Mouse (Mus musculus): ENCODE measurements around the gene Mdm2. TPM values are rescaled to one million over a fixed set of nuclear protein-coding genes. Genes with fewer than 3 reads are reported as not detected.
"Not testable (repeated sequence)": the region's sequence is repeated elsewhere in the genome, so short reads cannot be mapped to it uniquely, and the experiment has no call there.

The Mdm2 gene
- polyA plus RNA-seq, 1 experiment from 2014 or later, result 22.0 TPM

DNA sequence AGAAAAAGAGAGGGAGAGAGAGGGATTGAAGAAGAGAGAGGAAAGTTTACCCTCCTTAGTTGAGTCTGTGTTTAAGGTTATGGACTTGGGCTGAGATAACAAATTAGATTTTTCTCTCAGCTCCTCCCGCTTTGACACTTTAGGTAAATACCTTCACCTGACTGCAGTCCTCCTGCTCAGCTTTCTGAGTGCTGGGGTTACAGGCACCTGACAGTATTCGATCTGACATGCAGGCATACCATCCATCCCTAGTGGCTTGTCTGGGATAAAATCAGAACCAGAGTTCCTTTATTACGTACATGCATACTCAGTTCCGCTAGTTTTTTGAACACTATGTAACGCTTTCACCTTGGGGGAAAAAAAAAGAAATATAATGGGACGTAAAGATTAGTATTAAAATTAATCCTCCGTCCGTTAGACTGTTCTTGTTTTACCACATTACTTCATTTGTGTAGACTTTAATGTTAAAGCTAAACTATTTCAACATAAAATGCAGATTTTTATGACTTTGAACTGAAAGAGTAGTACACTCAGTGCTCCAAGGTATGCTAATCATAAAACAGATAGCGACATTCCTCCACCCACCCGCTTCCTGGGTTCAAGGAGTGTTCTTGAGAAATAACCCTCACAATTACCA is 38.6 kb upstream of the Mdm2 start:
- ATAC-seq (replicated peaks; ENCODE audit: low FRiP score, low read depth), result no peak
- H3K4me1 ChIP-seq (replicated peaks; ENCODE audit: insufficient read depth, low read length), result no peaks in the 10 kb centered on the region; the same call in 1 of the 2 replicates
- H3K4me3 ChIP-seq (replicated peaks; ENCODE audit: low read depth, low read length), result no peak overlapping the region
- H3K9ac ChIP-seq (ENCODE audit: low read depth, low read length), result no peak overlapping the region
- no peak for DNase-seq (ENCODE audit: low spot score)
- TF ChIP-seq CTCF (IDR thresholded peaks at IDR 0.05; ENCODE audit: low read depth), result no peak
- H3K9me3 ChIP-seq (replicated peaks; ENCODE audit: low read length), result no peaks in the 10 kb centered on the region
- WGBS, result 96% methylated on average over 10 of the region's 10 CpGs
- H3K27me3 ChIP-seq (ENCODE audit: insufficient read depth, low read length), result no peaks in the 10 kb centered on the region
- 0 out of 2 replicates have a peak overlapping the region, but pooled peaks have one; percentile 25 for H3K27ac ChIP-seq
- peaks cover 18% of the 10 kb centered on the region for H3K36me3 ChIP-seq (ENCODE audit: insufficient read depth, low read length)
- H3K4me2 ChIP-seq (ENCODE audit: low read length), result no peak overlapping the region

DNA sequence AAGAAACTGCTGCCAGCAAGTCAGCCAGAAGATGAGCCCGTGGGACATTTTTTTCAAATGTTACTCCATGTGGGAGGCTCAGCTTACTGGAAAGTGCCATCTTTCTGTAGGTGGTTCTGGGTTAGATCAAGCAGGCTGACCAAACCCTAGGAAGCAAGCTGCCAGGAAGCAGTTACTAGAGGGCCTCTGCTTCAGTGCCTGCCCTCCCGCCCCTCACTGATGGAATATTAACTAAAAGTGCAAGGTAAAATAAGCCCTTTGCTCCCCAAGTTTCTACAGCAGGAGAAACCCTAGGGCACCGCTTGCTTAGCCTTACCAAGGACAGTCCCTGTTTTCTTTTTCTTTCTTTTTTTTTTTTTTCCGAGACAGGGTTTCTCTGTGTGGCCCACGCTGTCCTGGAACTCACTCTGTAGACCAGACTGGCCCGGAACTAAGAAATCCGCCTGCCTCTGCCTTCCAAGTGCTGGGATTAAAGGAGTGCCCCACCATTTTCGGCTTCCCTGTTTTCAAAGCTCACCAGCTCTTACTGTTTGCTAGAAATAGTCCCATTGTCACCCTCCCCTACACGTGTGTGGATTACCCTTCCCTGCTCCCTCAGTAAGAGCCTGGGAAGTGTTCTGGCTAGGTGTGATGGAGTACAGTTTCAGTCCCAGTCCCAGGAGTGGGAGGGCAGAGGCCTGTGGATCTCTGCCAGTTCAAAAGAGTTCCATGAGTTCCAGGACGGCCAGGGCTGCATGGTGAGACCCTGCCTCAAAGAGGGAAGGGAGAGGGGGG is 37.9 kb upstream of the Mdm2 start:
- H3K27ac ChIP-seq, result peak overlapping the region; percentile 25; the same call in 1 of the 2 replicates
- H3K36me3 ChIP-seq (ENCODE audit: insufficient read depth, low read length), result peaks cover 18% of the 10 kb centered on the region
- WGBS, result 84% methylated on average over 10 of the region's 10 CpGs
- no peaks in the 10 kb centered on the region; the same call in 1 of the 2 replicates for H3K4me1 ChIP-seq (replicated peaks; ENCODE audit: insufficient read depth, low read length)
- H3K9me3 ChIP-seq (replicated peaks; ENCODE audit: low read length), result no peaks in the 10 kb centered on the region
- DNase-seq (ENCODE audit: low spot score) (no peak), ATAC-seq (replicated peaks; ENCODE audit: low FRiP score, low read depth) (no peak)
- TF ChIP-seq CTCF (IDR thresholded peaks at IDR 0.05; ENCODE audit: low read depth), result no peak
- H3K27me3 ChIP-seq (ENCODE audit: insufficient read depth, low read length), result no peaks in the 10 kb centered on the region
- no peak overlapping the region for H3K4me2 ChIP-seq (ENCODE audit: low read length)
- no peak overlapping the region for H3K4me3 ChIP-seq (replicated peaks; ENCODE audit: low read depth, low read length)
- no peak overlapping the region for H3K9ac ChIP-seq (ENCODE audit: low read depth, low read length)

DNA sequence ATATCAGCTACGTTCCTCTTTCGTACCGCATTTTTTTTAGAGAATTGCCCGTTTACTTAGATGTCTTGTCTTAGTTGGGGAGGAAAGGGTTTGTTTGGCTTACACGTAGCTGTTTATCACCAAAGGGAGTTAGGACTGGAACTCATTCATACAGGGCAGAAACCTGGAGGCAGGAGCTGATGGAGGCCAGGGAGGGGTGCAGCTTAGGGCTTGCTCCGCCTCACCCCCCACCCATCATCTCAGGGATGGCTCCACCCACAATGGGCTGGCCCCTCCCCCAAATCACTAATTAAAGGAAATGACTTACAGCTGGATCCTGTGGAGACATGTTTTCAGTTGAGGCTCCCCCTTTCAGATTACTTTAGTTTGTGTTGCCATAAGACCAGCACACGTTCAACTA is 37.2 kb upstream of the Mdm2 start:
- Histone ChIP-seq H3K27ac (no peak overlapping the region), H3K4me2 (ENCODE audit: low read length) (no peak overlapping the region), H3K4me1 (replicated peaks; ENCODE audit: insufficient read depth, low read length) (no peaks in the 10 kb centered on the region; the same call in 1 of the 2 replicates), H3K36me3 (ENCODE audit: insufficient read depth, low read length) (peaks cover 18% of the 10 kb centered on the region), H3K27me3 (ENCODE audit: insufficient read depth, low read length) (no peaks in the 10 kb centered on the region), H3K9me3 (replicated peaks; ENCODE audit: low read length) (no peaks in the 10 kb centered on the region), H3K4me3 (replicated peaks; ENCODE audit: low read depth, low read length) (no peak overlapping the region), H3K9ac (ENCODE audit: low read depth, low read length) (no peak overlapping the region)
- DNase-seq (ENCODE audit: low spot score) (no peak), ATAC-seq (replicated peaks; ENCODE audit: low FRiP score, low read depth) (no peak)
- TF ChIP-seq CTCF (IDR thresholded peaks at IDR 0.05; ENCODE audit: low read depth), result no peak
- WGBS, result 88% methylated on average over 7 of the region's 7 CpGs

GRCm38 (mm10) chr10:117746297-117746883 is 35.8 kb upstream of the Mdm2 start, which contains the start of gene Slc35e3:
Slc35e3 (minus strand) TSS chr10:117746365.
- Histone ChIP-seq H3K9me3 (replicated peaks; ENCODE audit: low read length) (no peaks in the 10 kb centered on the region), H3K4me1 (replicated peaks; ENCODE audit: insufficient read depth, low read length) (no peaks in the 10 kb centered on the region; the same call in 1 of the 2 replicates), H3K4me2 (ENCODE audit: low read length) (peak within 1 kb of the TSS; percentile 80), H3K36me3 (ENCODE audit: insufficient read depth, low read length) (peaks cover 18% of the 10 kb centered on the region), H3K27me3 (ENCODE audit: insufficient read depth, low read length) (no peaks in the 10 kb centered on the region), H3K27ac (peak within 1 kb of the TSS; percentile 65), H3K9ac (ENCODE audit: low read depth, low read length) (peak within 1 kb of the TSS; percentile 49; the same call in 1 of the 2 replicates), H3K4me3 (replicated peaks; ENCODE audit: low read depth, low read length) (peak within 1 kb of the TSS; percentile 47)
- ATAC-seq (replicated peaks; ENCODE audit: low FRiP score, low read depth) (peak; percentile 96), DNase-seq (ENCODE audit: low spot score) (peak; percentile 95)
- WGBS, result 16% methylated on average over 40 of the region's 46 CpGs
- no peak for TF ChIP-seq CTCF (IDR thresholded peaks at IDR 0.05; ENCODE audit: low read depth)

DNA sequence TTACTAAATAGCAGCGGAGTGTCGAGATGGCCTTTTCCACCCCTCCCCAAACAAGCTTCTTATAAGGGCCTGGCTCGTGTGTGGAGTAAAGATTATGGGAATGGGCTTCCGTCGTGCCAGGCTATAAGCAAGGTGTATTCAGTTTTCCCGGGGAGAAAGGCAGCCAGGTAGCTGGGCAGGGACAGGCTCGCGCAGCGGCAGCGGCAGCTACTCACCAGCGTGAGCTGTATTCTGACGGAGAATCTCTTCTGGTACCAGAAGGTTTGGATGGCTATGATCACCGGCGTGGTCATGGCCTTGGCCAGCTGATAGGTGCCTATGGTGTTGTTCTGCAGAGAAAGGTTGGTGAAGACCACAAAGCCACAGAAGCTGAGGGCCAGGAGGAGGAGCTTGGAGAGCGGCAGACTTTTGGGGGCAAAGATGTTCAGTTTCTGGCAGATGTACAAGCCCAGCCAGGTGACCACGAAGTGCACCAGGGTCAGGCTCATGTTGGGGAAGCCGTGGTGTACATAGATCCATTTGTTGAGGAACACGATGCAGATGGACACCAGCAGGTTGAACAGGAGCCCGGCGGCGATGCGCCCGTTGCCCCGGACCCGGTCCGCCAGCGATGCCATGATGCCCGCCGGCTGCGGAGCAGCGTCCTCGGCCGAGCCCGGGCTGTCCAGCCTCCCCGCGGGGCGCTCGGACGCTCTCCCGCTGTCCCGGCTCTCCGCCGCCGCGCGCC is 35.2 kb upstream of the Mdm2 start:
- Histone ChIP-seq H3K4me3 (replicated peaks; ENCODE audit: low read depth, low read length) (peak overlapping the region; percentile 47), H3K9ac (ENCODE audit: low read depth, low read length) (peak overlapping the region; percentile 49; the same call in 1 of the 2 replicates), H3K4me2 (ENCODE audit: low read length) (peak overlapping the region; percentile 80), H3K36me3 (ENCODE audit: insufficient read depth, low read length) (peaks cover 11% of the 10 kb centered on the region)
- peak; percentile 17 for DNase-seq (ENCODE audit: low spot score)
- peak; percentile 10; the same call in 1 of the 2 replicates for ATAC-seq (replicated peaks; ENCODE audit: low FRiP score, low read depth)
- not testable (repeated sequence) for H3K9me3 ChIP-seq (replicated peaks; ENCODE audit: low read length); H3K4me1 ChIP-seq (replicated peaks; ENCODE audit: insufficient read depth, low read length); H3K27me3 ChIP-seq (ENCODE audit: insufficient read depth, low read length); H3K27ac ChIP-seq
- WGBS, result under 1% methylated on average over 14 of the region's 46 CpGs

DNA sequence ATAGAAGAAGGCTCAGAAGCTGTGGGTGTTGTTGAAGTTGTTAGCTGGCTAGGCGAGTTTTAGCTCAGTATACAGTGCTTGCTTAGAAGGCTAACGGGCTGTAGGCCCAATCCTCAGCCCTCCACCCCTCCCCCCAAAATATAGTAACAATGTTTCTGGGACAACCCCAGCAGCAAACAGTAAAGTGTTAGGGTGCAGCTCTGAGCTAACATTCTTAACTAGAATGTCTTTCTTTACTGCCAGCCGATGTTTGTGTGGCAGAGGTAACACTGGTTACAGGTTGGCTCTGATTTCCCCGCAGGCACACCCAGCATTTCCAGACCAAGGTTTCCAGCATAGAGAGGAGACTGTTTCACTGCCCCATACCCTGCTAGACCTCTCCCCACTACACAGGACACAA is 33.4 kb upstream of the Mdm2 start:
- H3K27me3 ChIP-seq (ENCODE audit: insufficient read depth, low read length), result no peaks in the 10 kb centered on the region
- H3K27ac ChIP-seq, result no peak overlapping the region
- DNase-seq (ENCODE audit: low spot score) (no peak), ATAC-seq (replicated peaks; ENCODE audit: low FRiP score, low read depth) (no peak)
- H3K36me3 ChIP-seq (ENCODE audit: insufficient read depth, low read length), result peaks cover 13% of the 10 kb centered on the region; the same call in 1 of the 2 replicates
- WGBS, result 80% methylated on average over 4 of the region's 4 CpGs
- H3K9ac ChIP-seq (ENCODE audit: low read depth, low read length), result no peak overlapping the region
- H3K4me1 ChIP-seq (replicated peaks; ENCODE audit: insufficient read depth, low read length), result no peaks in the 10 kb centered on the region; the same call in 1 of the 2 replicates
- H3K4me3 ChIP-seq (replicated peaks; ENCODE audit: low read depth, low read length), result no peak overlapping the region
- TF ChIP-seq CTCF (IDR thresholded peaks at IDR 0.05; ENCODE audit: low read depth), result no peak
- H3K9me3 ChIP-seq (replicated peaks; ENCODE audit: low read length), result no peaks in the 10 kb centered on the region
- H3K4me2 ChIP-seq (ENCODE audit: low read length), result no peak overlapping the region
